Mouse (Mus musculus) naive thymus-derived CD4-positive, alpha-beta T cell, adult 5 months (primary cell): ENCODE data around the gene Ttll4. TPM values are rescaled to one million over a fixed set of nuclear protein-coding genes. Genes with fewer than 3 reads are reported as not detected.

Experiments used
- polyA plus RNA-seq: library from polyadenylated mRNA; unstranded; fragments of 100-300 nt; shearing (Covaris generic); gene quantifications from one replicate; pipeline ENCODE4 v1.2.1, GENCODE M21; 2017

Gene Ttll4
- 48.8 TPM for polyA plus RNA-seq

DNA sequence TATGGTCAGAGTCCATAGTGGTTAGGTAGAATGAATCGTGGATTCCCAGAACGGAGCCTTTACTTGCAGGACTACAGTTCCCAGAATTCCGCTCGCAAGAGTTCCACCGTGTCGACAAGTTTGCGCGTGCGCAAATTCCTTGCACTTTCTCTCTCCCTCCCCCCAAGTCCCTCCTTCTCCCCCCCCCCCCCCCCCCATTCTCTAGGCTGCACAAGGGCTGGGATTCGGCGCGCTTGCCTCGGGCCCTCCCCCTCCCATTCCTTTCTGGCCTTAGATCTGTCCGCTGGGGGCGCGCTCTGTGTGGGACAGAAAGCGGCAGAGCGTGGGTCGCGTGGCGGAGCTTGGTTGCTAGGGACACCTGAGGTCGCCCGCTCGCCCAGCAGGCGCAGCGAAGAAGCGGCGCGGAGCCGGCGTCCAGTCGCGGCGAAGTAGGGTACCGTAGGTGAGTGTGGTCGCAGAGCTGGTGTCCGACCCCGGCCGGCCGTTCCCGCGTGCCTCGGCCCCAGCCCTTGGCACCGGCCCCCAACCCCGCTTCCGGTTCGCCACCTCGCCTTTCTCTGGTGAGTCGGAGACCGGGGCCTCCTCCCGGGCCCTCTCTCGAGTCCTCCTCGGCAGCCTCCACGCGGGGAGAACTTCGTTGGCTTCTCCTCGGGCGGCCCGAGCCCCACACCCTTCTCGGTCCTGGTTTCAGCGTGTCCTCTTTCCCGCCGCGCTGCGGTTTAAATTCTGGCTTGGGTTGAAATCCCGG lies at the start of gene Ttll4:
Ttll4 (plus strand) TSS at position 298 of the 748 bp plus-strand sequence.

DNA sequence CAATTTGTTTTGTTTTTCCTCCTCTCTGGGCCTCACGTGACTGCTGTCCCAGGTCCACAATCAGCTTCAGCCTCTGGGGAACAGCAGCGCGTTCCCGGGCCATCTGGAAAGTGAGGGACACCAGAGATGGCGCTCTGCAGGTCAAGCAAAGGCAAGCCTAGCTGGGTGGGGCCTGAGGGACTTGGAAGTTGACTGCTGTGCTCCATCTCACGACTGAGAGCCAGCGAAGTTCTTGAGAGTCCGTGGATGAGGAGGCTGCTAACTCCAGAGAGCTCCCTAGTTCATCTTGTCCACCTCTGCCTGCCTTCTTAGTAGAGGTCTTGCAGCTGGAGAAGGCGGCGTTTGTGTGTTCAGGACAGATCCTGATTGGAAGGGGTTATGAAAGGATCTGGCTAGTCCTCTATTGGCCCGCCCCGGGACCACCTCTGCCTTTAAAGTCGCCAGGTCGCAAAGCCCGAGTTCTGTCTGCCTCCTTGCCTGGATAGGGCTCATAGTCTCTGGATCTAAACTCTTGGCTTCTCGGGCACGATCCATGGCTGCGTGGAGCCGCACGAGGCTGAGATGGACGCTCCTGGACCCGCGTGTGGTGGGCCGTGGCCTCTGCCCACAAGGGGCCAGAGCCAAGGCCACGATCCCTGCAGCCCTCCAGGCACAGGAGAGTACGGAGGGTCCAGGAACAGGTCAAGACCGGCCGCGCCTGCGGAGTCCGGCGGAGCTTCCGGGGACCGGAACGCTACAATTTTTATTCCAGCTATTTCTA lies 51.7 kb downstream of the Ttll4 start, which contains the start of gene Cyp27a1:
Cyp27a1 (plus strand) TSS at position 476 of the 760 bp plus-strand sequence.

DNA sequence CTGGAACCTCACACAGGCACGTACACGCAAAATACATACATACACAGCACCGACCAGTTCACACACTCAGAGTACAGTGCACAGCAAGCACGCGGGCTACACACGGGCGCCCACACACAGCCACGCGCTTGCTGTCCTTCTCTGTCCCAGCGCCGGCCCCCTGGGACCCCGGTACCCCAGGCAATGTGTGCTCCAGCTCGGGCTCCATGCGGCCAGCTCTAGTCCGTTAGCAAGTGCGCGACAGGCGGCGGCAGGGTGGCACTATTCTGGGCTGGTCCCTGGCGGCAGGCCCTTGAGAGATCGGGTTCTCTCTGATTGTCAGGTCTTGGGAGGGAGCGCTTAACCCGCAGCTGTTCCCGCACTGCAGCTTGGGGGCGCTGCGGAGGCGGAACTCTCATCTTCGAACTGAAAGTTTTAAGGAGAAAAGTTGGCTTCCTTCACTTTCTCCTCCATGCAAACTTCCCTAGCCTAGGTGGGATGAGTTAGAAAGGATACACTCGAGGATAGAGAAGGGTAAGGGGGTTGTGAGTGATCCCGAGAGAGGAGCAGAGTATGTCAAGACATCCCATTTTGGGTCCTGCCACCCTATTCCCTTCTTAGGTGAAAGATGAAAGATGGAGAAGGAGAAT lies 87.2 kb downstream of the Ttll4 start, which contains the start of gene Prkag3:
Prkag3 (minus strand) TSS at position 579 of the 629 bp plus-strand sequence.

Other genes with a start within 250 kb of the Ttll4 start
- gene Cnot9, start 155.7 kb upstream of the Ttll4 start, polyA plus RNA-seq = 24.0 TPM
- gene Plcd4, start 118.9 kb upstream of the Ttll4 start, polyA plus RNA-seq = 0.85 TPM
- gene Usp37, start 117.5 kb upstream of the Ttll4 start, polyA plus RNA-seq = 18.6 TPM
- 22.7 TPM for gene Zfp142, start 73.5 kb upstream of the Ttll4 start, polyA plus RNA-seq
- 6.6 TPM for gene Bcs1l, start 73.5 kb upstream of the Ttll4 start, polyA plus RNA-seq
- gene Rnf25, start 60.3 kb upstream of the Ttll4 start, polyA plus RNA-seq = 18.6 TPM
- not detected for gene Stk36, start 60.3 kb upstream of the Ttll4 start, polyA plus RNA-seq
- gene Cyp27a1, start 51.8 kb downstream of the Ttll4 start, polyA plus RNA-seq = not detected
- not detected for gene Prkag3, start 87.5 kb downstream of the Ttll4 start, polyA plus RNA-seq
- gene Wnt6, start 110.1 kb downstream of the Ttll4 start, polyA plus RNA-seq = not detected
- gene Wnt10a, start 129.8 kb downstream of the Ttll4 start, polyA plus RNA-seq = not detected
- gene Cdk5r2, start 193.2 kb downstream of the Ttll4 start, polyA plus RNA-seq = not detected
- not detected for gene Fev, start 223.7 kb downstream of the Ttll4 start, polyA plus RNA-seq
- not detected for gene Cryba2, start 231.4 kb downstream of the Ttll4 start, polyA plus RNA-seq